ENCODE assay signal across 15 mouse cellular contexts in genomic region chr9:50433978-50434377, GRCm38 (mm10).
"Had no signal": no experiment of that assay in that cellular context is flagged by ENCODE, and none has a peak within 500 bp of the region (broad histone marks: within the 10 kb centered on the region; RNA-seq: fewer than 3 reads in every experiment).

No protein-coding gene starts in this region.

- H3K4me1 ChIP-seq: neural tube, embryonic 12.5 days had no signal

- H3K4me2 ChIP-seq: limb, embryonic 13.5 days; neural tube, embryonic 12.5 days; stomach, embryonic 15.5 days had no signal

- ATAC-seq: lung, postnatal 0 days had no signal

- H3K9ac ChIP-seq: limb, embryonic 13.5 days; liver, embryonic 14.5 days; neural tube, embryonic 12.5 days; stomach, embryonic 15.5 days had no signal

- H3K36me3 ChIP-seq: limb, embryonic 13.5 days; neural tube, embryonic 12.5 days; stomach, embryonic 15.5 days had no signal

- H3K27me3 ChIP-seq: limb, embryonic 13.5 days; neural tube, embryonic 12.5 days; stomach, embryonic 15.5 days had no signal

- H3K9me3 ChIP-seq: limb, embryonic 13.5 days; neural tube, embryonic 12.5 days; stomach, embryonic 15.5 days had no signal

- H3K27ac ChIP-seq: limb, embryonic 13.5 days; liver, embryonic 14.5 days; neural tube, embryonic 12.5 days; stomach, embryonic 15.5 days had no signal

- H3K4me3 ChIP-seq: limb, embryonic 13.5 days; neural tube, embryonic 12.5 days; stomach, embryonic 15.5 days had no signal

- DNase-seq: kidney, adult 18-20 months; kidney, postnatal 36 days; layer of hippocampus, adult 9-11 months; layer of hippocampus, postnatal 36 days; lung, adult 2 months; lung, postnatal 36 days; midbrain, embryonic 14.5 days; right cerebral cortex, postnatal 14 days; thymus, adult 2 months; thymus, postnatal 25 days had no signal
